Mouse (Mus musculus): ENCODE data around the gene Rsrp1. TPM values are rescaled to one million over a fixed set of nuclear protein-coding genes. Genes with fewer than 3 reads are reported as not detected.
"Not testable (repeated sequence)": the region's sequence is repeated elsewhere in the genome, so short reads cannot be mapped to it uniquely, and the experiment has no call there.

Gene Rsrp1
- total RNA-seq (2017) = 172 and 177 TPM in 2 replicates

DNA sequence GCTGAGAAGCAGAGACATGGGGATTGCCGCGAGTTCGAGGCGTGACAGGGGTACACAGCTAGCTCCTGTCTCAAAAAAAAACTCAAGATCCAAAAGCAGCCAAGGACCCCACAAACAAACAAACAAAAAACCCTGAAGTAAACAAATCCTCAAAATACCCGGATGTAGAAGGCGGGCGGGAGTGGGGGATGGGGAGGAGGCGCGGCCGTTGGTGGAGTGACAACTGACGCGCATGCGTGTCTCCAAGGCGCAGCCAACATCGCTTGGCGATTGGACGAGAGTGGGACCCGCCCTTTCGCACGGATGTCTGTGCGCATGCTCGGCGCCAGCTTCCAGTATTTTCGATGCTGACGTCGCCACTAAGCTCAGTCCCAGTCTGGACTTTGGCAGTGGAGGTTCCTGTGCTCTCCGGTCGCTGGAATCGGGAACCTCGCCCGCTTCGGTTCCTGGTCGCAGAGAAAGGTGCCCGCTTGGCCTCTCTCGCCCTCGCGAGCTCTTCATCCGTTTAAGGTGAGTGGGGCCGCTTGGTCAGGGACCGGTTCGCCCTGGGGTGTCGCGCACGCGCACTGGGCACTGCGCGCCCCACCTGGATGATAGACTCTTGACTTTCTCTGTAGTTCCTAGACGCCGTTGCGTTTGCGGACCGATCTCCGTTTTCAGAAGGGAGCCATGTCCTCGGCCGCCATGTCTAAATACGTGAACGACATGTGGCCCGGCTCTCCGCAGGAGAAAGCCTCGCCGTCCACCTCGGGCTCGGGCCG, at the start of gene Rsrp1:
Gene Rsrp1, plus strand, starts transcription at position 335 of the 761 bp plus-strand sequence.
- ATAC-seq (replicated peaks; ENCODE audit: low read depth, poor library complexity, severe bottlenecking) = peak; percentile 74

DNA sequence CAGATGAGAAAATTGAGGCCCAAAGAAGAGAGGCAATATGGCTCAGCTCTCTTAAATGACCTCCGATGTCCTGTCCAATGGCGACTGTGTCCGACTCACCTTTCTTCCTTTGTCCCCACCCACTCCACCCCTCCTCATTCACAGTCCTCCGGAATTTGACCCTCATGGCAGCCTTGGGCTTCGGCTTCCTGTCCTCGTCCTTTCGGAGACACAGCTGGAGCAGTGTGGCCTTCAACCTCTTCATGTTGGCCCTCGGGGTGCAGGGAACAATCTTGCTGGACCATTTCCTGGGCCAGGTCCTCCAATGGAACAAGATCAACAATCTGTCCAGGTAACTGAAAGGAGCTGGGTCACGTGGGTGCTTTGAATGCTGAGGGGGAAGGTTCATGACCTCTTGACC, 47.2 kb upstream of the Rsrp1 start:
- no peak for ATAC-seq (replicated peaks; ENCODE audit: low read depth, poor library complexity, severe bottlenecking)

DNA sequence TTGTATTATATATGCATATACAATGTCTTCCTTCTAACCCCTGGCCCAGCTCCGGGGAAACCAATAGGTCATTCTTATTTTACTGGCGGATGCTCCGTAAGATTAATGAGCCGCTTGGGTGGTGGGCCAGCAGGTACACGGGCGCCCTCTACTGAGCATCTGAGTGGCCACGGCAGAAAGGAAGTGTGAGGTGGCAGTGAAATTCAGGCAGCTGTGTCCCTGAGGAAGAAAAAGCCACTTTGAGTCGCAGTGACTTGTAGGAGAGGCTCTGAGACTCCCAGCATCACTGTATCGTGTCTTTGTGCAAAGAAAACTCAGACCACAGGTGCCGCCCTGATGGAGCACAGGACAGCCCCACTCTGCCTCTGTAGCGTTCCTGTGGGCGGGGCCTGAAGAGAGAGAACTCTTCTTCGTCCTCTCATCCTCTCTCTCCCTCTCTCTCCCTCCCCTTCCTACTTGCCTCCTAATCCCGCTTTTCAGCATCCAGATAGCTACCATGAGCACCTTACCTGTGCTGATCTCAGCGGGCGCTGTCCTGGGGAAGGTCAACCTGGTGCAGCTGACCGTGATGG, 43.9 kb upstream of the Rsrp1 start:
- peak; percentile 70 for ATAC-seq (replicated peaks; ENCODE audit: low read depth, poor library complexity, severe bottlenecking)

DNA sequence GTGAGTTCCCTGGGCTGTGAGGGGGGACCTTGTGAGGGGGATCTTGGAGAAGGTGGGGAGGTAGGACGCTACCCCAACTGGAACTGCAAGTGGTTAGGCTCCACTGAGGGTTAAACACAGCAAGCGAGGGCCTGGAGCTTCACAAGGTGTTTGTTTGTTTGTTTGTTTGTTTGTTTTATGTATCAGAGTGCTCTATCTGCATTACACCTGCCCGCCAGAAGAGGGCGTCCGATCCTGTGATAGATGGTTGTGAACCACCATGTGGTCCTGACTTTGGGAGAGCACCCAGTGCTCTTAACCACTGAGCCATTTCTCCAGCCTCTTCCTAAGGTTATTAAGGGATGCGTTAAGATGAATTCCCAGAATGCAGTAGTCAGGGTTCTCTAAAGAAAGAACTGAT, 43.4 kb upstream of the Rsrp1 start:
- no peak for ATAC-seq (replicated peaks; ENCODE audit: low read depth, poor library complexity, severe bottlenecking)

DNA sequence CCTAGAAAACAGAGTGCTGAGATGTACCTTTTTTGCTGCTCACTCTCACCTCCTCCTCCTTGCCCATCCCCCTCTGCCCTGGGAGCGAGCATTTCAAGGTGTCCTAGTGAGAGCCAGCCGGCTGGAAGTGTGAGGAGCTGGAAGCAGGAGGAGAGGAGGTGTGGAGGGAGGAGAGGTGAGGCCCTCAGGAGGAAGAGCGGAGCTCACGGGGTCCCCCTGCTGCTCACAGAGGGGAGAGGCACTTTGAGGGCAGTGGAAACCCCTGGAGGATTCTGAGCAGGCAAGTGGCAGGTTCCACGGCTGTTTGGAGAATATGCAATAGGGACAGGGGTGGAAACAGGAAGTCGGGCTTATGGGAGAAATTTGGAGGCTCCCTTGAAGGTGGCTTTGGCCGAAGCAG, 40.1 kb upstream of the Rsrp1 start:
- ATAC-seq (replicated peaks; ENCODE audit: low read depth, poor library complexity, severe bottlenecking) = peak; percentile 71

DNA sequence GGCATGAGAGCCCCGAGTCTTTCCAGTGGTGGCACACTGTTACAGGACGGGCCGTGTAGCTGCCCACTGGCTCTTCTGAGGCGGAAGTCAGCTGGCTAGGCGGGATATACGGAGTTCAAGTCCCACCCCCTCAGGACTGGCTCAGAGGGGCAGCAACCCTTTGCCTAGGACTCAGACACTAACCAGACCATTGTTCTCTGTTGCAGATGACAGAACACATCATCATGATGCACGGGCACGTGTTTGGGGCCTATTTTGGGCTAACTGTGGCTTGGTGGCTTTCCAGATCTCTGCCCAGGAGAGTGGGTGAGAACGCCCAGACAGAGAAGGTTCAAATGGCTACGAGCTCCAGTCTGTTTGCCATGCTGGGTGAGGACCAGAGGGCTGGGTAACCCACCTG, 39.6 kb upstream of the Rsrp1 start:
- ATAC-seq (replicated peaks; ENCODE audit: low read depth, poor library complexity, severe bottlenecking) = no peak; the same call in 1 of the 2 replicates

DNA sequence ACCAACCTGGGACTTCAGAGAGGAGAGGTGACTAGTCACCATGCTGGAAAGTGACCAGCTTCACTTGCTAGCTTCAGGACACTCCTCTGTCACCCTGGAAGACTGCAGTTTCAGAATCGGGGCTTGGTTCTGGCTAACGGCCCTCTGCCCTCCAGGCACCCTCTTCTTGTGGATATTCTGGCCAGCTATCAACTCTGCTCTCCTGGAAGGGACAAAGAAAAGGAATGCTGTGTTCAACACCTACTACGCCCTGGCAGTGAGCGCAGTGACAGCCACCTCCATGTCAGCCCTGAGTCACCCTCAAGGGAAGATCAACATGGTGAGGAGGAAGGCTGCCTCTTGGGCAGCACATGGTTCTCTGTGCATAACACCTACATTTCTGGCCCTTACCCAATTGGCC, 39.0 kb upstream of the Rsrp1 start:
- ATAC-seq (replicated peaks; ENCODE audit: low read depth, poor library complexity, severe bottlenecking) = no peak

DNA sequence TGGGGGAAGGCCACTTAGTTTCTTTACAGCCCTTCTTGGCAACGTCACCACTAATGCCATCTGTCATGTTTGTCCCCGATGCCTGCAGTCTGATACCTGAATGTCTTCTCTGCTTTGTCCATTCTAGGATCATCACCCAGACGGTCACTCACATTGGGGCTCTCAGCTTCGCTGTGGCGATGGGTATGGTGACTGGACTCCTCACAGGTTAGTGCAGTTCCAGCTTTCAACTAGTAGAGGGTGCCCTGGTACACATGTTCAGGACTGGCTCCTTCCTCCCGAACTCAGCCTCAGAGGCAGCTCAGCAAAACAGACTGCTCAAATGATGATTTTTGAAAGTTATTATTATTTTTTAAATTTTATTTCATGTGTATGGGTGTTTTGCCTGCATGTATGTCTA, 31.3 kb upstream of the Rsrp1 start:
- peak; percentile 32; the same call in 1 of the 2 replicates for ATAC-seq (replicated peaks; ENCODE audit: low read depth, poor library complexity, severe bottlenecking)

DNA sequence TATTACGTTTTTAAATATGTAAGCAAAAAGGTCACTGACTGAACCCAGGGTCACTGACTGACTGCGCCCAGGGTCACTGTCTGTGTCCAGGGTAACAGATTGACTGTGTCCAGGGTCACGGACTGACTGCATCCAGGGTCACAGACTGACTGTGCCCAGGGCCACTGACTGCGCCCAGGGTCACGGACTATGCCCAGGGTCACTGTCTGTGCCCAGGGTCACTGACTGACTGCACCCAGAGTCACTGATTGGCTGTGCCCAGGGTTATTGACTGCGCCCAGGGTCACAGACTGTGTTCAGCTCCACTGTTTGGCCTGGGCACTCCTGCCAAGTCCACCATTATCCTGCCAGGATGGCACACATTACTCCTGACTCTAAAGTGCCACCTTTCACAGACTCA, 26.1 kb upstream of the Rsrp1 start:
- no peak for ATAC-seq (replicated peaks; ENCODE audit: low read depth, poor library complexity, severe bottlenecking)

DNA sequence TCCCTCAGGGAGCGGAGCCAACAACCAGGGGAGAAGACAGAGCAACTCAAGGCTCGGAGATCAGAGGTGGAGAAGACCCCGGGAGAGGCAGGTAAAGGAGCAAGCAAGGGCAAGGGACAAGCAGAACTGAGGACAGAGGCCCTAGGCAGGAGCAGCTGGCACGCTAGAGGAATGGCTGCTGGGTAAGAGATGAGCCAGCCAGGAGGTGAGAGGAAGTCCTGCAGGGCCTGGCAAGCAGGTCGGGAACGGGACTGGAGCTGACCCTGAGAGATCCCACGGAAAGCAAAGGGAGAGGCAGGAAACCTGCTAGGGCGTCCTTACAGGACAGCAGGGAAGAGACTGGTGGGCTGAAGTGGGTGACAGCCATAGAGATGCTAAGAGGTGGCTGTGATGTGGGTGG, 22.3 kb upstream of the Rsrp1 start:
- no peak for ATAC-seq (replicated peaks; ENCODE audit: low read depth, poor library complexity, severe bottlenecking)

DNA sequence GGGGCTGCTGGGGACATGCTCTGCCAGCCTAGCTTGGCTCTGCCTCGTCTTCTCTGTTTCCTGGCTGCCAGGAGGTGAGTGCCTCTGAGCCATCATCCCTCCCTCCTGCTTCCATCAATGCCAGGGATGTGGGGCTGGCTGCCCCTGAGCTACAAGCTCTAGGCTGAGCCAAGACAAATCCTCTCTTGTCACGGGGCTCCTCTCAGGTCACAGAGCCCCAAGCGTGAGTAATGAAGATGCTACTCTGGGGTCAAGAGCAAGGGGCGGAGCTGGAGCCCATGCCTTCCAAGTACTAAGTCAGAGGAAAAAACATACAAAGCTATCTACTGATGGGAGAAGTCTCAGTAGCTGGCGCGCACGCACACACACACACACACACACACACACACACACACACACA, 20.3 kb upstream of the Rsrp1 start:
- ATAC-seq (replicated peaks; ENCODE audit: low read depth, poor library complexity, severe bottlenecking) = no peak

DNA sequence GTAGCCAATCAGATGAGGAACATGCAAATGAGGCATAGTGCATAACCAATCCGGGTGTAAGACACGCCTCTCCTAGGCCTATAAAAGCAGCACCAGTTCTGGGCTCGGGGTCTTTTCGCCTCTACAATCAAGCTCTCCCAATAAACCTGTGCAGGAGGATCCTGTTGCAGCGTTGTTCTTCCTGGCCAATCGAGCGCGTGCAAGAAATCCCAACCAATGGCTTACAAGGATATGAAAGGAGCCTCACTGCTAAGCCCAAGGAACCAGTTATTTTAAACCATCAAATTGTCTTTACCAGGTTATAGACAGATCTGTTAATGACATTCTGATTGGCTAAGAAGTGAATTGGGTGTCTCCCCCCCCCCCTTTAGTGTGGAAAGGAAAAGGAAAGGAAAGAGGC, 12.0 kb upstream of the Rsrp1 start:
- not testable (repeated sequence) for ATAC-seq (replicated peaks; ENCODE audit: low read depth, poor library complexity, severe bottlenecking)

DNA sequence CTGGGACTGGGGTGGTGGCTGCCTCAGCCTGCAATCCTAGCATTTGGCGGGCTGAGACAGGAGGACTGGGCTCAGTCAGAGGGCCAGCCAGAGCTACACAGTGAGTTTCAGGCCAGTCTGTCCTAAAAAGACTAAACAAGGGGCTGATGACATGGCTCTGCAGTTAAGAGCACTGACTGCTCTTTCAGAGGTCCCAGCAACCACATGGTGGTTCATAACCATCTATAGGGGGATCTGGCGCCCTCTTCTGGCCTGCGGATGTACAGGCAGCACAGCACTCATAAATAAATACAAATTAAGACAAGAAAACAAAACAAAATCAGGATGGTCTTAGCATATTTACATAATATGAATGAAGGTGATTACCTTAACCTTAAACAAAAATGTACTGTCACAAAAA, 10.0 kb upstream of the Rsrp1 start:
- ATAC-seq (replicated peaks; ENCODE audit: low read depth, poor library complexity, severe bottlenecking) = peak; percentile 42

DNA sequence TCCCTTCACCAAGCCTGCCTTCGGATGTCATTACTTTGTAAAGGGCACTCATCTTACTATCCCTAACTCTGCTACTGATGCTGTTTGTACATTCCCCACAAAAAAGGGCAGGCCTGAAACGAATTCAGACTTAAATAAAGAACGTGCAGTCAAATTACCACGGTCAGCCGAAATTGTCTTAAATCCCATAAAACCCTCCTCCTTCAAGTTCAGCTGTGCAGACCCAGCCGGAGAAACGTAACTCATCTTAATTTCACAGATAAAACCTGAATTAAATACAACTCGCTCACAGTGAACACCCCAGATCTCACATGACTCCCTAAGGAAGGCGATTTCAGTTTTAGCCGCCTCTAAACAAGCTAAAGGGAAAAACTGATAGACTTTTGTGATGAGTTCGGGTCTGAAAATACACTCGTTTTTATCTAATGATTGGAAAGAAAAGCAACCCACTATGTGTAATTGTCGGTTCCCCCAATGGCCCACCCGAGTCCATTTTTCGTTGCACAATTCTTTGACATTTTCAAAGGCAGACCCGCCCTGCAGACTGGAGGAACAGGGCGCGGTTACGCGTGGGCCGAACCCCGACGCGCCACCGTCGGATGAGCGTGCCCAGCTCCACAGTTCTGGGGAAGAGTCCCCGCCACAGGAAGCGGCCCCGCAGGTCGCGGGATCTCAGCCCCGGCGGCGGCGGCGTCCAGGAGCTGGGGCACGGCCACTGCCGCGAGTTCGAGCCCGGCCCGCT, 9.1 kb upstream of the Rsrp1 start:
- peak; percentile 23; the same call in 1 of the 2 replicates for ATAC-seq (replicated peaks; ENCODE audit: low read depth, poor library complexity, severe bottlenecking)

DNA sequence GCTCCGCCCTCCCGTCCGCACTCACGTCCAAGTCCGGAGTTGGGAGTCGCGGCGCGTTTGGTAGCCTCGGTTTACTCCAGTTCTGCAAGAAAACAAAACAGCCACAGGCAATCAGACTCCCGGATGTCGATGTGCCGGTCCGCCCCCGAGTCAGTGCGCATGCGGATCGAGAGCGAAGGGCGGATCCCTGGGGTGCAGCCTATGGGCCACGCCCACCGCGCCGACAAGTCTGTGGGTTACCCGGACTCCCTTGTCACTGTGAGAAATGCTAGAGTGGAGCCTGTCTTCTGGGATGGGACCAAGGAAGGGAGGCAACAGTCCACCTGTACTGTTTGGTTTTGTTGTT, 8.6 kb upstream of the Rsrp1 start, which contains the start of gene Tmem50a:
Gene Tmem50a, minus strand, starts transcription at position 161 of the 346 bp plus-strand sequence.
- peak; percentile 84 for ATAC-seq (replicated peaks; ENCODE audit: low read depth, poor library complexity, severe bottlenecking)

DNA sequence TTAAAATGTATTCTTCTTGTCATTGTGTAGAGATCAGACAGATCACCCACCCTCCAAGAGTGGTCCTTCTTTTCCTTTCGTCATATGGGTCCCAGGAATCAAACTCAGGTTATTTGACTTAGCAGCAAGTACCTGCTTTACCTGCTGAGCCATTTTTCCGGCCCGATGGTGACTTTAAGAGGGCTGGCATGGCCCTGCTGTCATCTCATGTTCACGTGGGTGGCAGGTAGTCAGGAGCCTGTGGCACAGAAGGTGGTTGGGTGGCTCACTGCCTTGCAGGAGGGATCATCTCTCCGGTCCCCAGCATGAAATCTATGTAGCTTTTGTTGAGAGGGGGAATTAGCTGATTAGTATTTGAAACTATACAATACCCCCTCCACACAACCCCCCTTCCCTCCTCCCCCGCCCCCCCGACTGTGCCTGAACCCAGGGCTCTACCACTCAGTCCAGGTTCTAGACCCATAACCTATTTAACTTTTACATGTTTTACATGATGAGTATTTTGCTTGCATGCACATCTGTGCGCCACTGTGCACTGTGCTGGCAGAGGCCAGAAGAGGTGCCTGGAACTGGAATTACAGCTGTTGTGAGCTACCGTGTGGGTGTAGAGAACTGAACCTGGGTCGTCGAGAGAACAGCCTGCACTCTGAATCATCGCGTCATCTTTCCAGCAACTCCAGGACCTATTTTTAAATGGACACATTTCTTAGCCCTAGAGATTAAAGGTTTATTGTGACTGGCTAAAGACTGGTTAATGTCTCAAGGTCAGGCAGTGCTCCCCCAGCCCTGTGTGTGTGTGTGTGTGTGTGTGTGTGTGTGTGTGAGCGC, 8.0 kb upstream of the Rsrp1 start:
- no peak for ATAC-seq (replicated peaks; ENCODE audit: low read depth, poor library complexity, severe bottlenecking)

DNA sequence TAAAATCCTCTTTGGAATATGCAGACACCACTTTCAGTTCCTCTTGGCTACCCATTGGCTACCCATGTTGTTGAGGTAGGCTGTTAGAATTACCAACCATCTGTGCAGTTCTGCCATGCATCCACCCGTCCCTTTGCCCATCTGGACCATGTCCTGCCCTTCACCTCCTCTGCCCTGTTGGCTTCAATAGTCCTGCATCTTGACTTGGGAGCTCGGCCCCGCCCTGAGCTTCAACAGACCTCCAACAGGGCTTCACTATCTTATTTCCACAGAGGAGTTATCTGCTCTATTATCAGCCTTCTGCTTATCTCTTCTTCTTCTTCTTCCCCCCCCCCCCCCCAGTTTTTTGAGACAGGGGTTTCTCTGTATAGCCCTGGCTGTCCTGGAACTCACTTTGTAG, 6.2 kb upstream of the Rsrp1 start:
- ATAC-seq (replicated peaks; ENCODE audit: low read depth, poor library complexity, severe bottlenecking) = no peak

DNA sequence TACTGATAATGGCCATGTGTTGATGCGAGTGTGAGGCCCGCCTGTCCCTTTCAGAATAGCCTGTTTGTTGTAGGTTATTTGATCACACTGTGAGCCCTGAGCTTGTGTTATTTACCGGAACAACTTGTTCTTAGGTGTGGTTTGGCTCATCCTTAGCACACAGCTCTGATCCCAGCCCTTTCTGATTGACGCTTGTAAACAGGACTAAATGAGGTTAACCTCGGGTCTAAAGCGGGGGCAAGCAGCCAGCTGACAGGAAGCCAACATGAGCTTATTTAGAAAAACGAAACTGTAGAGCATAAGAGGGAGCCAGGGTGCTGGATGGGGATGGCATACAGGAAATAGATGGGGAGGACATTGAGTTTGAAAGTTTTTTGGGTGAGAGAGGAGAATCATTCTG, 5.0 kb upstream of the Rsrp1 start:
- ATAC-seq (replicated peaks; ENCODE audit: low read depth, poor library complexity, severe bottlenecking) = 0 out of 2 replicates have a peak, but pooled peaks have one; percentile 6

DNA sequence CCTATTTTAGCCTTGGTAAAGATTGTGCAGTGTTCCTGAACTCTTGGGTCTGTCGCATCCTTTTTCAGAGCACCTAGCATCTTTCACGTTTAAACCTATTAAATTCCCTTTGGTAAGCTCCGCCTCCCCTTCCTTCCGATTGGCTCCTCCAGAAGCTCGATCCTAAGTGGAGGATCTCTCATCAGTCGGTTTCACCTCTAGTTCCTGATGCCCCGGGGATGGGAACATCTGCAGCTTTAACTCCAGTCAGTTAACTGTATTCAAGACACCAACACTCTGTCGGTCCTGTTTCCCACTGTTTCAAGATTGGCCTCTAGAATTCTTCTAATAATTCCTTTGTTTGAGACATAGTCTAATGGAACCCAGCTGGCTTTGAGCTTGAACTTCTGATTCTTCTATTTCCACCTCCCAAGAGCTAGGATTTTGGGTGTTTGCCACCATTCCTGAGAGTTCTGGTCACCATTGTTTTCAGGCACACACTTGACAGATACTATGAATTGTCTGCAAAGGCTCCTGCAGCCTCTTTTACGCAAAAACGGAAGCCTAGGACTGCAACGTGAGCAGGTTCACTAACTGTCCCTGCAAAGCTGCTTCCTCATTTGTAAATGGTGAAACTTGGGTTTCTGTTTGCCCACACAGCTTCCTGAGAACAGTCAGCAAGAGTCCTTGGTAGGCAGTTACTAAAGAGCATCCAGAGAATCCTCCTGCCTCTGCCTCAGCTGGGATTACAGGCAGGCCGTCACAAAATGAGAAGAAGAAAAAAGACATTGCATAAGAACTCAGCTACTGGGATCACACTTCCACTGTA, 3.5 kb upstream of the Rsrp1 start:
- ATAC-seq (replicated peaks; ENCODE audit: low read depth, poor library complexity, severe bottlenecking) = peak; percentile 39

DNA sequence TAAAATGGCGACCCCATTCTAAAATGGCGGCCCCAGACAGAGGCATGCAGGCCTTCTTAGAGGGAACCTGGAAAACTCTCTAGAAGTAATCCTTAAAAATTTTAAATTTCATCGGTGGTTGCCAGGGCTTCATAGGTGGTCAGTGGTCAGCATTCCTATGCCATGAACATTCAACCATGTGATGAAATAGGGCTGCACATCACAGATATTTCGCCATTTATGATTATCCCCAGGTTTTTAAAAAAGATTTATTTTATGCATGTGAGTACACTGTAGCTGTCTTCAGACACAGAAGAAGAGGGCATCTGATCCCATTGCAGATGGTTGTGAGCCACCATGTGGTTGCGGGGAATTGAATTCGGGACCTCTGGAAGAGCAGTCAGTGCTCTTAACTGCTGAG, 2.8 kb upstream of the Rsrp1 start:
- no peak for ATAC-seq (replicated peaks; ENCODE audit: low read depth, poor library complexity, severe bottlenecking)
